Mouse (Mus musculus) kidney, postnatal 0 days (tissue): Measurements from ENCODE around the gene Aagab. TPM values are rescaled to one million over a fixed set of nuclear protein-coding genes. Genes with fewer than 3 reads are reported as not detected.
A peak's percentile ranks its signal among the peaks of the same experiment; 100 is the strongest.

Experiments used
- ATAC-seq: fragments of 200-750 bp; cut with Nextera tagmentation; replicated peaks from 2 replicates; pipeline ENCODE4 v1.8.0; 2017; ENCODE audit warnings: low read depth, moderate number of reproducible peaks, moderate TSS enrichment, moderate library complexity; ENCODE audit not compliant: low FRiP score
- DNase-seq: peaks from one replicate; pipeline ENCODE4 v3.0.0-alpha.2; 2016; ENCODE audit warnings: low spot score
- H3K27ac ChIP-seq: fragments of 300-500 bp; sonication (generic); 2 replicates; pipeline ENCODE4 v1.5.1; 2014; ENCODE audit warnings: mild to moderate bottlenecking
- H3K27me3 ChIP-seq: fragments of 300-500 bp; sonication (generic); 2 replicates; pipeline ENCODE4 v1.6.1; 2014; ENCODE audit warnings: low read length, mixed read lengths; ENCODE audit not compliant: insufficient read depth
- H3K36me3 ChIP-seq: fragments of 300-500 bp; sonication (generic); 2 replicates; pipeline ENCODE4 v1.6.1; 2014; ENCODE audit warnings: low read length, mixed read lengths; ENCODE audit not compliant: insufficient read depth
- H3K4me1 ChIP-seq: fragments of 300-500 bp; sonication (generic); replicated peaks from 2 replicates; pipeline ENCODE4 v1.6.1; 2014; ENCODE audit warnings: antibody characterized with exemption, low read length, mixed read lengths; ENCODE audit not compliant: insufficient read depth
- H3K4me2 ChIP-seq: fragments of 300-500 bp; sonication (generic); 2 replicates; pipeline ENCODE4 v1.6.1; 2014; ENCODE audit warnings: mild to moderate bottlenecking, low read length, moderate library complexity, mixed read lengths
- H3K4me3 ChIP-seq: fragments of 300-500 bp; sonication (generic); replicated peaks from 2 replicates; pipeline ENCODE4 v1.5.1; 2014; ENCODE audit warnings: low read depth, low read length
- H3K9ac ChIP-seq: fragments of 300-500 bp; sonication (generic); 2 replicates; pipeline ENCODE4 v1.6.1; 2014; ENCODE audit warnings: low read depth, low read length
- H3K9me3 ChIP-seq: fragments of 300-500 bp; sonication (generic); replicated peaks from 2 replicates; pipeline ENCODE4 v1.6.1; 2016; ENCODE audit warnings: low read length, inconsistent platforms, mixed read lengths
- CTCF ChIP-seq: IDR thresholded peaks from 2 replicates; pipeline ENCODE4 v1.5.1; 2016; ENCODE audit warnings: antibody characterized with exemption, low read depth, mild to moderate bottlenecking, moderate library complexity
- WGBS: fragments of 180-500 bp; shearing (Covaris S2); extraction: QIAGEN DNeasy Blood & Tissue Kit; methylation state at CpG from one replicate; pipeline ENCODE4 v1.1.7; 2014; 5-methylcytosine and 5-hydroxymethylcytosine counted together
- polyA plus RNA-seq: library from polyadenylated mRNA; unstranded; fragments of >200 nt; fragmentation: Nextera tagmentation; extraction: Ambion mirVana; gene quantifications from 2 replicates; pipeline ENCODE4 v1.2.1, GENCODE M21; 2015

Gene Aagab
- polyA plus RNA-seq, 1 experiment from 2014 or later: 29.0 TPM

- TF ChIP-seq CTCF: no peak
Measured at GRCm38 (mm10) chr9:63648520-63648918, 46.1 kb downstream of the Aagab start.

GRCm38 (mm10) chr9:63649841-63650545, 47.5 kb downstream of the Aagab start:
- 79% methylated on average over 8 of the region's 8 CpGs for WGBS
- Histone ChIP-seq H3K27ac (no peak overlapping the region), H3K4me2 (no peak overlapping the region), H3K36me3 (peaks cover 50% of the 10 kb centered on the region), H3K27me3 (no peaks in the 10 kb centered on the region), H3K4me3 (no peak overlapping the region), H3K9ac (no peak overlapping the region), H3K4me1 (peaks cover 6% of the 10 kb centered on the region), H3K9me3 (no peaks in the 10 kb centered on the region)
- ATAC-seq (no peak), DNase-seq (no peak)
- peak; percentile 67 for TF ChIP-seq CTCF

More at GRCm38 (mm10) chr9:63648520-63648918, 46.1 kb downstream of the Aagab start:
- Histone ChIP-seq H3K4me3 (no peak overlapping the region), H3K9me3 (no peaks in the 10 kb centered on the region), H3K9ac (no peak overlapping the region), H3K4me1 (peaks cover 5% of the 10 kb centered on the region), H3K27me3 (no peaks in the 10 kb centered on the region), H3K27ac (no peak overlapping the region), H3K4me2 (no peak overlapping the region), H3K36me3 (peaks cover 46% of the 10 kb centered on the region)
- 85% methylated on average over 9 of the region's 9 CpGs for WGBS
- DNase-seq: no peak
- no peak for ATAC-seq

- WGBS: 88% methylated on average over 14 of the region's 14 CpGs
- H3K36me3 ChIP-seq: peaks cover 54% of the 10 kb centered on the region
Measured at GRCm38 (mm10) chr9:63650905-63651304, 48.4 kb downstream of the Aagab start.

GRCm38 (mm10) chr9:63651594-63651993, 49.1 kb downstream of the Aagab start:
- DNase-seq: no peak
- Histone ChIP-seq H3K4me2 (no peak overlapping the region), H3K27me3 (no peaks in the 10 kb centered on the region), H3K9ac (no peak overlapping the region), H3K4me3 (no peak overlapping the region), H3K4me1 (peaks cover 6% of the 10 kb centered on the region), H3K9me3 (no peaks in the 10 kb centered on the region), H3K27ac (peak overlapping the region; percentile 25; the same call in 1 of the 2 replicates), H3K36me3 (peaks cover 54% of the 10 kb centered on the region)
- no peak for ATAC-seq
- TF ChIP-seq CTCF: no peak
- WGBS: 51% methylated on average over 11 of the region's 11 CpGs

More at GRCm38 (mm10) chr9:63650905-63651304, 48.4 kb downstream of the Aagab start:
- no peak for DNase-seq
- Histone ChIP-seq H3K27me3 (no peaks in the 10 kb centered on the region), H3K4me1 (peaks cover 6% of the 10 kb centered on the region), H3K4me2 (no peak overlapping the region), H3K4me3 (no peak overlapping the region), H3K9me3 (no peaks in the 10 kb centered on the region), H3K27ac (no peak overlapping the region), H3K9ac (no peak overlapping the region)
- ATAC-seq: no peak
- no peak for TF ChIP-seq CTCF

- peak overlapping the region; percentile 14; the same call in 1 of the 2 replicates for H3K27ac ChIP-seq
- peaks cover 50% of the 10 kb centered on the region for H3K36me3 ChIP-seq
- whole genome bisulfite sequencing: 28% methylated on average over 7 of the region's 7 CpGs
- TF ChIP-seq CTCF: no peak
- no peak overlapping the region for H3K4me2 ChIP-seq
- no peak overlapping the region for H3K9ac ChIP-seq
- peak; percentile 85 for DNase-seq
- no peak for ATAC-seq
- no peaks in the 10 kb centered on the region for H3K27me3 ChIP-seq
- H3K4me1 ChIP-seq: peaks cover 6% of the 10 kb centered on the region
- no peak overlapping the region for H3K4me3 ChIP-seq
- H3K9me3 ChIP-seq: no peaks in the 10 kb centered on the region
Measured at GRCm38 (mm10) chr9:63653666-63654065, 51.2 kb downstream of the Aagab start.

- Histone ChIP-seq H3K9me3 (no peaks in the 10 kb centered on the region), H3K9ac (no peak overlapping the region), H3K4me1 (peaks cover 6% of the 10 kb centered on the region), H3K4me2 (no peak overlapping the region), H3K27me3 (no peaks in the 10 kb centered on the region), H3K27ac (no peak overlapping the region), H3K4me3 (no peak overlapping the region), H3K36me3 (peaks cover 41% of the 10 kb centered on the region)
- DNase-seq: no peak
- TF ChIP-seq CTCF: no peak
- no peak for ATAC-seq
- 92% methylated on average over 8 of the region's 8 CpGs for WGBS
Measured at GRCm38 (mm10) chr9:63654575-63654974, 52.1 kb downstream of the Aagab start.
